In the genomic region with DNA sequence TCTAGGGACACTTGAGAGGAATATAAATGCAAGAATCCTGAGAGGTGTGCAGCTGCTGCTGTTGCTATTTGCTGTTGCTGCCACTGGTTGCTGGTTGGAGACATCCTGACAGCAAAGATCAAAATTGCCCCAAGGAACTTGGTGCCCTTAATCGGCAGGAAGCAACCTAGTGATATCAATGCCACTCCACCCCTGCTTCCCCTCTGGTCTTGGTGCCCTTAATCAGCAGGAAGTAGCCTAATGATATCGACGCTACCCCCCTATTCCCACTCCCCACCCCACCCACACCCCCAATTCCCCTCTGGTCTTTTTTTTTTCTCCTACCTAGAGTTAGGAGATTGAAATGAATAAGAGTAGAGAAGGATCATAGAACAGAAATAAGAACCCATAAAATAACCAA, we compare ENCODE assay signal across 33 mouse cellular contexts. TPM values are rescaled to one million over a fixed set of nuclear protein-coding genes. Genes with fewer than 3 reads are reported as not detected.
DNase-seq lines count a peak whose midpoint lies in the region; ATAC-seq lines count a peak whose summit lies in the region.
"Had no signal": no experiment of that assay in that cellular context is flagged by ENCODE, and none has a peak within 500 bp of the region (broad histone marks: within the 10 kb centered on the region; RNA-seq: fewer than 3 reads in every experiment).

No protein-coding gene starts in this region.

- no peaks in the 10 kb centered on the region for H3K36me3 ChIP-seq in heart, embryonic 10.5 days
- no peaks in the 10 kb centered on the region for H3K36me3 ChIP-seq in megakaryocyte, embryonic 14.5 days (replicated peaks; ENCODE audit: low read length)
- H3K36me3 ChIP-seq: embryonic facial prominence, embryonic 12.5 days; embryonic facial prominence, embryonic 15.5 days; heart, embryonic 13.5 days; hindbrain, embryonic 13.5 days had no signal

- H3K9me3 ChIP-seq in heart, embryonic 10.5 days = no peaks in the 10 kb centered on the region
- no peaks in the 10 kb centered on the region for H3K9me3 ChIP-seq in megakaryocyte, embryonic 14.5 days
- H3K9me3 ChIP-seq: embryonic facial prominence, embryonic 12.5 days; embryonic facial prominence, embryonic 15.5 days; heart, embryonic 13.5 days; hindbrain, embryonic 13.5 days had no signal

- DNase-seq in heart, embryonic 10.5 days (ENCODE audit: low spot score) = peak; percentile 31
- no peak for DNase-seq in heart, adult 8-10 months (ENCODE audit: low spot score)
- DNase-seq in thymus, postnatal 10 days (ENCODE audit: low spot score in 2 of 2) = no peak
- DNase-seq in layer of hippocampus, adult 8-10 months (ENCODE audit: low spot score in 2 of 2) = no peak
- DNase-seq in B cell, adult 2 months = no peak
- DNase-seq: adrenal gland, postnatal 10 days; adrenal gland, postnatal 36 days; cerebellum, adult 18-20 months; cerebellum, adult 9-10 months; cerebellum, postnatal 14 days; forebrain, postnatal 0 days; gastrocnemius, adult 2 months; gastrocnemius, postnatal 14 days; heart, adult 11 months; heart, postnatal 14 days; heart, postnatal 4 days had no signal

- ATAC-seq in megakaryocyte, adult 5-6 weeks (ENCODE audit: poor library complexity, severe bottlenecking) = no peak
- peak; percentile 62 to 69 for ATAC-seq in hematopoietic stem cell, adult 5-6 weeks (replicated peaks in 1 of 2; ENCODE audit: insufficient read depth in 1 of 2, low FRiP score in 2 of 2, low TSS enrichment in 1 of 2, low read depth in 1 of 2, poor library complexity in 2 of 2, severe bottlenecking in 2 of 2)
- ATAC-seq: CD4-positive, CD25-positive, alpha-beta regulatory T cell, adult 4 months; forebrain, embryonic 14.5 days; forebrain, postnatal 0 days; hindbrain, embryonic 16.5 days; Patski had no signal

- 53% methylated on average over 3 of the region's 3 CpGs for WGBS in heart, embryonic 10.5 days

- no peak overlapping the region for H3K4me3 ChIP-seq in heart, embryonic 10.5 days
- H3K4me3 ChIP-seq in megakaryocyte, embryonic 14.5 days (replicated peaks) = peak overlapping the region; percentile 77
- H3K4me3 ChIP-seq: embryonic facial prominence, embryonic 12.5 days; embryonic facial prominence, embryonic 15.5 days; gastrocnemius, adult 2 months; heart, embryonic 13.5 days; hindbrain, embryonic 13.5 days had no signal

- no peaks in the 10 kb centered on the region for H3K4me1 ChIP-seq in heart, embryonic 10.5 days
- H3K4me1 ChIP-seq in megakaryocyte, embryonic 14.5 days = peaks cover 79% of the 10 kb centered on the region
- H3K4me1 ChIP-seq: embryonic facial prominence, embryonic 12.5 days; embryonic facial prominence, embryonic 15.5 days; hindbrain, embryonic 13.5 days had no signal

- H3K27me3 ChIP-seq in heart, embryonic 10.5 days (ENCODE audit: insufficient read depth, poor library complexity, severe bottlenecking) = no peaks in the 10 kb centered on the region
- no peaks in the 10 kb centered on the region for H3K27me3 ChIP-seq in megakaryocyte, embryonic 14.5 days (replicated peaks)
- H3K27me3 ChIP-seq: embryonic facial prominence, embryonic 12.5 days; embryonic facial prominence, embryonic 15.5 days; heart, embryonic 13.5 days; hindbrain, embryonic 13.5 days had no signal

- H3K27ac ChIP-seq in heart, embryonic 10.5 days = no peak overlapping the region
- H3K27ac ChIP-seq: embryonic facial prominence, embryonic 12.5 days; embryonic facial prominence, embryonic 15.5 days; gastrocnemius, adult 2 months; heart, embryonic 13.5 days; hindbrain, embryonic 13.5 days had no signal

RNA-seq across cellular contexts. Expression of a gene that starts 18.9 kb away (rescaled TPM):
- polyA plus RNA-seq in heart, embryonic 10.5 days (2016; fragmentation: Nextera tagmentation; extraction: Ambion mirVana) = 0.09 and 0.20 TPM in 2 replicates
- total RNA-seq in heart, adult 8-10 months (2022) = under 1 TPM in 2 of 4 experiments, not detected in 2; 0.23 to 0.44 TPM
- polyA plus RNA-seq in megakaryocyte, embryonic 14.5 days (2012; ENCODE audit: insufficient read depth, low replicate concordance) = 0.70 TPM in 1 of 2 replicates, not detected in the other
- total RNA-seq in megakaryocyte, adult 5-6 weeks (2015) = 63.7 and 72.6 TPM in 2 replicates
- total RNA-seq in megakaryocyte, adult 5-6 weeks (2017) = 77.3 and 107 TPM in 2 replicates
- 9.0 and 19.4 TPM in 2 replicates for total RNA-seq in hematopoietic stem cell, adult 5-6 weeks (2017)
- not detected for total RNA-seq in layer of hippocampus, adult 8-10 months (2022)
- total RNA-seq: gastrocnemius, postnatal 14 days had no signal
- polyA plus RNA-seq: CD4-positive, CD25-positive, alpha-beta regulatory T cell, adult 4 months; heart, embryonic 13.5 days had no signal

RNA-seq across cellular contexts. Expression of a gene that starts 21.7 kb away (rescaled TPM):
- polyA plus RNA-seq in heart, embryonic 10.5 days (2016; fragmentation: Nextera tagmentation; extraction: Ambion mirVana) = not detected in 2 replicates
- not detected for total RNA-seq in heart, adult 8-10 months (2022)
- polyA plus RNA-seq in megakaryocyte, embryonic 14.5 days (2012; ENCODE audit: insufficient read depth, low replicate concordance) = not detected in 2 replicates
- total RNA-seq in megakaryocyte, adult 5-6 weeks (2015) = 0.20 and 0.87 TPM in 2 replicates
- total RNA-seq in megakaryocyte, adult 5-6 weeks (2017) = 0.18 TPM in 1 of 2 replicates, not detected in the other
- 0.15 and 0.56 TPM in 2 replicates for total RNA-seq in hematopoietic stem cell, adult 5-6 weeks (2017)
- under 1 TPM in 1 of 4 experiments, not detected in 3; 0.34 TPM for total RNA-seq in layer of hippocampus, adult 8-10 months (2022)
- total RNA-seq: adrenal gland, adult 18-20 months; adrenal gland, postnatal 10 days; adrenal gland, postnatal 36 days; forebrain, postnatal 0 days; gastrocnemius, adult 2 months; gastrocnemius, postnatal 14 days; gastrocnemius, postnatal 4 days; heart, postnatal 14 days; heart, postnatal 4 days had no signal
- polyA plus RNA-seq: C2C12; CD4-positive, CD25-positive, alpha-beta regulatory T cell, adult 4 months; embryonic facial prominence, embryonic 12.5 days; embryonic facial prominence, embryonic 15.5 days; forebrain, embryonic 11.5 days; forebrain, embryonic 14.5 days; forebrain, postnatal 0 days; frontal cortex, adult 2 months; heart, embryonic 13.5 days; heart, embryonic 16.5 days; hindbrain, embryonic 13.5 days; hindbrain, embryonic 16.5 days; Patski had no signal

RNA-seq across cellular contexts. Expression of a gene that starts 47.4 kb away (rescaled TPM):
- 0.16 and 0.23 TPM in 2 replicates for polyA plus RNA-seq in heart, embryonic 10.5 days (2016; fragmentation: Nextera tagmentation; extraction: Ambion mirVana)
- 1 to 10 TPM in 3 of 4 experiments, under 1 TPM in 1; 0.52 to 1.8 (median 1.3) TPM for total RNA-seq in heart, adult 8-10 months (2022)
- polyA plus RNA-seq in megakaryocyte, embryonic 14.5 days (2012; ENCODE audit: insufficient read depth, low replicate concordance) = 0.41 TPM in 1 of 2 replicates, not detected in the other
- total RNA-seq in megakaryocyte, adult 5-6 weeks (2015) = 0.25 and 0.38 TPM in 2 replicates
- 1.1 and 2.5 TPM in 2 replicates for total RNA-seq in megakaryocyte, adult 5-6 weeks (2017)
- 2.3 and 2.7 TPM in 2 replicates for total RNA-seq in hematopoietic stem cell, adult 5-6 weeks (2017)
- total RNA-seq in layer of hippocampus, adult 8-10 months (2022) = under 1 TPM in 1 of 4 experiments, not detected in 3; 0.25 TPM
- total RNA-seq: forebrain, postnatal 0 days had no signal
- polyA plus RNA-seq: CD4-positive, CD25-positive, alpha-beta regulatory T cell, adult 4 months had no signal

RNA-seq across cellular contexts. Expression of a gene that starts 48.5 kb away (rescaled TPM):
- 49.8 and 75.4 TPM in 2 replicates for polyA plus RNA-seq in heart, embryonic 10.5 days (2016; fragmentation: Nextera tagmentation; extraction: Ambion mirVana)
- total RNA-seq in heart, adult 8-10 months (2022) = 100 to 1,000 TPM; 733 to 828 (median 798) TPM
- 13.2 and 21.9 TPM in 2 replicates for polyA plus RNA-seq in megakaryocyte, embryonic 14.5 days (2012; ENCODE audit: insufficient read depth, low replicate concordance)
- 4.9 and 5.5 TPM in 2 replicates for total RNA-seq in megakaryocyte, adult 5-6 weeks (2015)
- total RNA-seq in megakaryocyte, adult 5-6 weeks (2017) = 2.9 and 3.2 TPM in 2 replicates
- 16.1 and 39.1 TPM in 2 replicates for total RNA-seq in hematopoietic stem cell, adult 5-6 weeks (2017)
- total RNA-seq in layer of hippocampus, adult 8-10 months (2022) = 10 to 100 TPM; 44.4 to 54.8 (median 47.4) TPM
